Mouse (Mus musculus): ENCODE measurements around the gene Cad. TPM values are rescaled to one million over a fixed set of nuclear protein-coding genes. Genes with fewer than 3 reads are reported as not detected.
"Not testable (repeated sequence)": the region's sequence is repeated elsewhere in the genome, so short reads cannot be mapped to it uniquely, and the experiment has no call there.

Cad gene
- polyA plus RNA-seq (2012; rRNA removed) = 27.6 and 28.6 TPM in 2 replicates

DNA sequence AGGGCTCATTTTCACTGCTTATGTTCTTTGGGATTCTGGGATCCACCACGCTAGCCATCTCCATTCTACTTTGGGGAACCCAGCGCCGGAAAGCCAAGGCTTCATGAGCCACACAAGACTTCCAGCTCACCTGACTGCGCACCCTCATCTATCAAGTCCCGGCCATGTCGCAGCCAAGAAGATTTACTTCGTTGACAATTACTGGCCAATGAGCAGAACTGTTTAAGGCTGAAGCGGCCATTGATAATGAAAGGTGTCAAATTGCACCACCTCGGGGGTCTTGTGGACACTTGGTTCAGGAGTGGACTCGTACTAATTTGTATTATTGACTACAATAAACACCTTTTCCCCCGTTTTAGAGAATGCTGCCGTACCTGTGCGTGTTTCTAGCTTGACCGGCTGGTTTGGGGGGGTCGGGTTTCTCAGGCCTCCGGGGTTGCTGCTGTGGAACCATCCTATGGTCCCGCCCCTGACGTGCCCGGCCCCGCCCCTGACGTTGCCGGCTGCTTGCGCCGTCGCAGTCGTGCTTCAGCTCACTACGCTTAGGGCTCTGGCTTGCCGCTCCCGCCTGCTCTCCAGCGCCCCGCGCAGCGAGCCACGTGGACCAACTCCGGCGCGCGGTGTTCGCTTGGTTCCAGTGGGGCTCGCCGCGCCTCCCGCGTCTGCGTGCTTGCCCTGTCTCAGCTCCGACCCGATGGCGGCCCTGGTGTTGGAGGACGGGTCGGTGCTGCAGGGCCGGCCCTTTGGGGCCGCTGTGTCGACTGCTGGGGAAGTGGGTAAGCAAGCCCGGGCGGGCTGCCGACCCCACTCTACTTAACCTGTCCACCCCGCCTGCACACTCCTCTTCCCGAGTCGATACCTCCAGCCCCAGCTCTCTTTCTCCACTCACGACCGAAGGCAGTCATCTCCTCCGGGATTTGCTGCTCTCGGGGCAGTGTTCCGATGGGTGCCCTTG, at the start of gene Cad:
Cad (plus strand) TSS at position 520 of the 955 bp plus-strand sequence.
- Histone ChIP-seq H3K4me3 (replicated peaks; ENCODE audit: extremely low read depth, low read depth, low read length) (peak within 1 kb of the TSS; percentile 66), H3K4me1 (ENCODE audit: control insufficient read depth, insufficient read depth, low read length) (peaks cover 13% of the 10 kb centered on the region)
- DNase-seq = peak; percentile 94
- TF ChIP-seq CTCF (IDR thresholded peaks at IDR 0.05; ENCODE audit: insufficient read depth, low read length) (no peak), POLR2A (IDR thresholded peaks at IDR 0.05; ENCODE audit: borderline replicate concordance, extremely low read depth, low read depth, low read length) (peak; percentile 34; the same call in 1 of the 2 replicates)
- 2% methylated on average over 64 of the region's 64 CpGs for WGBS

DNA sequence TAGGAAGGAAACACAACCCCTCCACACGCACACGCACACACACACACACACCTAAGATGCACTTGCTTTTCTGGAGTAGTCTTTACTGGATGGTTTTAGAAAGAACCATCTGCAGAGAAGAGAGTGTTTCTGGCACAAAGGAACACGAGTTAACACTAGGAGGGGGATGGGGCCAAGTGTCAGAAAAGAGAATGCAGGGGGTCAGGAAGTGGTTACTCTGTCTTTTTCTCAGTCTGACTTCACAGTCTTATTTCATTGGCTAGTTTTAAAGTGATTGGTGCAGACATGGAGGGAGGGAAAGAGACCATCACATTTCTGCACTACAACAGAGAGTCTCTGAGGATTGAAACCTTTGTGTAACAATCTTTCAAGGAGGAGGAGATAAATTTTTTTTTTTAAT, 41.8 kb upstream of the Cad start:
- no peak for DNase-seq
- TF ChIP-seq POLR2A (IDR thresholded peaks at IDR 0.05; ENCODE audit: borderline replicate concordance, extremely low read depth, low read depth, low read length) = no peak
- no peak for TF ChIP-seq CTCF (IDR thresholded peaks at IDR 0.05; ENCODE audit: insufficient read depth, low read length)
- Histone ChIP-seq H3K4me3 (replicated peaks; ENCODE audit: extremely low read depth, low read depth, low read length) (no peak overlapping the region), H3K4me1 (ENCODE audit: control insufficient read depth, insufficient read depth, low read length) (no peaks in the 10 kb centered on the region)
- 63% methylated on average over 3 of the region's 3 CpGs for WGBS

DNA sequence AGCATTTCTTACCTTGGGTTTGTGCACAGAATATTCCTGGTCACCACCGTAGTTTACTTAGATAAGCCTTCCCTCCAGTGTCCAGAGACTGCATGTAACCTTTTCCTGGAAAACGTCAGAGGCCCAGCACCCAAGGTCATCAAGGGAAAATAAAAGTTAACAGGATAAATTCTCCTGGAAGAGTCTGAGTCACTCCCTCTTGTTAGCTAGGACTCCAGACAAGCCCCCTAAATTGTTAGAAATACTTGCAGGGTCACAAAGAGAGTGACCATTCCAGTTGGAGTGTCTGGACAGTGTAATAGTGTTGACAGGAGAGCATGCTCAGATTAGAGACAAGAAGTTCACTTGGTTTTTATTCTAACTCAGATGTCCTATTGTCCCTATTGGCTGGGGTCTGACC, 38.7 kb upstream of the Cad start:
- DNase-seq = no peak
- H3K4me3 ChIP-seq (replicated peaks; ENCODE audit: extremely low read depth, low read depth, low read length) = no peak overlapping the region
- TF ChIP-seq POLR2A (IDR thresholded peaks at IDR 0.05; ENCODE audit: borderline replicate concordance, extremely low read depth, low read depth, low read length) (no peak), CTCF (IDR thresholded peaks at IDR 0.05; ENCODE audit: insufficient read depth, low read length) (no peak)
- no peaks in the 10 kb centered on the region for H3K4me1 ChIP-seq (ENCODE audit: control insufficient read depth, insufficient read depth, low read length)
- WGBS = 71% methylated on average over 2 of the region's 2 CpGs

DNA sequence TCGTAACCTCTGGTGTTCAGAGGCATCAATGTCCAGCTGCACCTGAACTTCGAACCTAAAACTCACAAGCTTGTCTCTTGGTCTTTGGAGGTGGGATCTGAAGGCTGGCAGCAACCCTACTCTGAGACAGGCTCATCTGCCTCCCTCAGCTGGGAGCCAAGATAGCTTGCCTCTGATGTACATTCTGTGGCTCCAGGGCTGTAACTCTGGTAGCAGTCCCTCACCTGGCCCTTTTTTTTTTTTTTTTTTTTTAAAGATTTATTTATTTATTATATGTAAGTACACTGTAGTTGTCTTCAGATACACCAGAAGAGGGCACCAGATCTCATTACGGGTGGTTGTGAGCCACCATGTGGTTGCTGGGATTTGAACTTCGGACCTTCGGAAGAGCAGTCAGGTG, 32.8 kb upstream of the Cad start:
- H3K4me1 ChIP-seq (ENCODE audit: control insufficient read depth, insufficient read depth, low read length); H3K4me3 ChIP-seq (replicated peaks; ENCODE audit: extremely low read depth, low read depth, low read length); DNase-seq: not testable (repeated sequence)
- WGBS = 86% methylated on average over 4 of the region's 5 CpGs

DNA sequence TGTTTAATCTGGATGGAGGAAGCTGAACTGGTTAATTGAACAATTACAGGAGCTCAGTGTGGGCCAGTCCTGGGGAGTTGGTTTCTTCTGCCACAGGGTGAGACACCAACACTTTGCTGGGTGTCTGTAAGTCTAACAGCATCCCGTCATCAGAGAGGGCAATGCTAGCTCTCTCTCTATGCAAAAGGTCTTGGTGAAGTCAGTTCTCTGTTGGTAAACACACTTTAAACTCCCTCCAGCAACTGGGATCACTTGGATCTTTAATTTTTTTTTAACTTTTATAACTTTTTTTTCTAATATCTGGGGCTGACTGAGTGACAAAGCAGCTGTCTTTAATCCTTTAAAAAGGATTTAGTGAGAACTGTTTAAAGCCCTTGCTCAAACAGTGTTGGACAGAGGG, 31.9 kb upstream of the Cad start:
- WGBS = 45% methylated on average over 1 of the region's 1 CpGs
- TF ChIP-seq CTCF (IDR thresholded peaks at IDR 0.05; ENCODE audit: insufficient read depth, low read length) (no peak), POLR2A (IDR thresholded peaks at IDR 0.05; ENCODE audit: borderline replicate concordance, extremely low read depth, low read depth, low read length) (no peak)
- Histone ChIP-seq H3K4me1 (ENCODE audit: control insufficient read depth, insufficient read depth, low read length) (no peaks in the 10 kb centered on the region), H3K4me3 (replicated peaks; ENCODE audit: extremely low read depth, low read depth, low read length) (no peak overlapping the region)
- DNase-seq = no peak

DNA sequence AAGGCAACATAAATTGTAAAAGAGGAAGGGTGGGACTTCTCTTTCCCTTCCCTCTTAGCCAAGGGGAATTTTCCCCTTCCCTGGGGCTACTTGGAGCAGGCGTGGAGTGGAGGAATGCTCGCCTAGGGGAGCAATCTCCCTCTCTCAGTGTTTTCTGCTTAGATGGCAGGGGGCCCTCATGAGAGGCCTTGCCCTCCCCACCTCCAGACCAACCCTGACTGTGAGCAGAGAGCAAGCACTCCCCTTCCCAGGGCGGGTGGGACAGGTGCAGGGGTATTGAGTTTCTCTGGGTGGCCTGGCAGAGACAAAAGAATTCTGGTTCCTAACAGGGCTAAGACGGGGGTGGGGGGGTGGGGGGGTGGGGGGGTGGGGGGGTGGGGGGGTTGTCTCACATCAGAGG, 31.3 kb upstream of the Cad start:
- no peak overlapping the region for H3K4me3 ChIP-seq (replicated peaks; ENCODE audit: extremely low read depth, low read depth, low read length)
- 23% methylated on average over 4 of the region's 4 CpGs for WGBS
- DNase-seq = no peak
- no peaks in the 10 kb centered on the region for H3K4me1 ChIP-seq (ENCODE audit: control insufficient read depth, insufficient read depth, low read length)
- TF ChIP-seq CTCF (IDR thresholded peaks at IDR 0.05; ENCODE audit: insufficient read depth, low read length) = no peak
- TF ChIP-seq POLR2A (IDR thresholded peaks at IDR 0.05; ENCODE audit: borderline replicate concordance, extremely low read depth, low read depth, low read length) = no peak

DNA sequence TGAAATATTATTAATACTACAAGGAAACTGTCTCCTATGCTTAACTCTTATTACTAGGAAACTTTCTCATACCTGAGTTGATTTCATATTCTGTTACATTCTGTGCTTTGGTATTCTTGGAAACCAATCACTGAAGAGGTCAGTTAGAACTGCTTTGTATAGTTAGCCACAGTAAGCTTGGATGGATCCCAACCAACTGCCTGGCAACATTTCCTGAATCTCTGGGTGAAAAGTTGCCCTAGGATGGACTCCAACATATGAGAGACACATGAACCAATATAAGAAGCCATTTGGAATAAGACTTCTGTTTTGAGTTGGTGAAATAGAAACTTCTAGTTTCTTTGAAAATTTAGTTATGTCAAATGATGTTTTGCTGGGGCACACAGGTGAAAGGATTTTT, 29.9 kb upstream of the Cad start:
- DNase-seq = no peak
- Histone ChIP-seq H3K4me1 (ENCODE audit: control insufficient read depth, insufficient read depth, low read length) (no peaks in the 10 kb centered on the region), H3K4me3 (replicated peaks; ENCODE audit: extremely low read depth, low read depth, low read length) (no peak overlapping the region)
- TF ChIP-seq POLR2A (IDR thresholded peaks at IDR 0.05; ENCODE audit: borderline replicate concordance, extremely low read depth, low read depth, low read length) = no peak
- no peak for TF ChIP-seq CTCF (IDR thresholded peaks at IDR 0.05; ENCODE audit: insufficient read depth, low read length)

DNA sequence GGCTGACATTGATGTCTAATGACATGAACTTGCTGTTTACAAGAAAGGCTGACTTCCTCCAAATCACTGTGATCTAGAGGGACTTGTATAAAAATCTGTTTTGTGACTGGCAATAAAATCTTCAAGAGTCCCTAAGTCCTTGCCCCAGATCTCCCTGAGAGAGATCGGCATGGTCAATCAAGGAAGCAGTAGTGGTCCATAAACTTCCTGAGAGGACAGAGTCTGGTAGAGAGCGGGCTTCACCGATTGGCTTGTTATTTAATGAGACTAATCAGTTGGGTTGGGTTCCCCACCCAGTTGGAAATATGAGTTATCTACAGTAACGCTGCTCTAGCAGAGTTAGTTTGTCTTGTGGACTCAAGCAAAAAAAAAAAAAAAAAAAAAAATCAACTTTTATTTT, 23.7 kb upstream of the Cad start:
- TF ChIP-seq CTCF (IDR thresholded peaks at IDR 0.05; ENCODE audit: insufficient read depth, low read length) (no peak), POLR2A (IDR thresholded peaks at IDR 0.05; ENCODE audit: borderline replicate concordance, extremely low read depth, low read depth, low read length) (no peak)
- DNase-seq = no peak
- 81% methylated on average over 4 of the region's 4 CpGs for WGBS

DNA sequence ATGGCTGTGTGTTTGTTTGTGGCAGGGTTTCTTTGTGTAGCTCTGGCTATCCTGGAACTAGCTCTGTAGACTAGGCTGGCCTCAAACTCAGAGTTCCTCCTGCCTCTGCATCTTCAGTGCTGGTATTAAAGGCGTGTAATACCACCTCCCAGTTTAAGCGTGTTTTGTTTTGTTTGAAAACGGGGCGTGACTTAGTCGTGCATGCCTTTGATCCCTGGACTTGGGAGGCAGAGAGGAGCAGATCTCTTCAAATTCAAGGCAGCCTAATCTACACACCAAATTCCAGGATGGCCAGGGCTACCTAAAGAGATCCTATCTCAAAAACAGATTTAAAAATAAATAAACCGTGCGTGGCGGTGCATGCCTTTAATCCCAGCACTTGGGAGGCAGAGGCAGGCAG, 23.1 kb upstream of the Cad start:
- Histone ChIP-seq H3K4me3 (replicated peaks; ENCODE audit: extremely low read depth, low read depth, low read length) (no peak overlapping the region), H3K4me1 (ENCODE audit: control insufficient read depth, insufficient read depth, low read length) (no peaks in the 10 kb centered on the region)
- whole genome bisulfite sequencing = 80% methylated on average over 8 of the region's 8 CpGs
- TF ChIP-seq POLR2A (IDR thresholded peaks at IDR 0.05; ENCODE audit: borderline replicate concordance, extremely low read depth, low read depth, low read length) (no peak), CTCF (IDR thresholded peaks at IDR 0.05; ENCODE audit: insufficient read depth, low read length) (no peak)
- DNase-seq = no peak

More for the DNA sequence above, 23.7 kb upstream of the Cad start:
- Histone ChIP-seq H3K4me1 (ENCODE audit: control insufficient read depth, insufficient read depth, low read length) (no peaks in the 10 kb centered on the region), H3K4me3 (replicated peaks; ENCODE audit: extremely low read depth, low read depth, low read length) (no peak overlapping the region)

DNA sequence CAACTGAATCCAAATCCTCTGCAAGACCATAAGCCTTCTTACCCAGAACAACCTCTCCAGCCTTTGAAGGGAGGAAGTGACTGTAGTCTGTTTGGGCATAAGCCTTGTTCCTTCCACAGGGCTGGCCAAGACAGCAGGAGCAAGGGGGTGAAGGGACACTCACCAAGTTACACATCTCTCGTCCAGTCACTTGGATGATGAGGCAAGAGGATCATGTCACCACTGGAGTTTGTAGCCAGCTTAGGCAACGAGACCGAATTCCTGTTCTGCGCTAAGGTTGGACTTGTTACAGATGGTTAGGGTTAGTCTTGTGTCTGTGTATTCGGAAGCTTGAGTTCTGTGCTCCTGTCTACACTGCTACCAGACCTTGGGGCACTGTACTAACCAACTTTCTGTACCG, 19.9 kb upstream of the Cad start:
- 85% methylated on average over 6 of the region's 6 CpGs for WGBS
- TF ChIP-seq POLR2A (IDR thresholded peaks at IDR 0.05; ENCODE audit: borderline replicate concordance, extremely low read depth, low read depth, low read length) (no peak), CTCF (IDR thresholded peaks at IDR 0.05; ENCODE audit: insufficient read depth, low read length) (no peak)
- DNase-seq = no peak
- H3K4me1 ChIP-seq (ENCODE audit: control insufficient read depth, insufficient read depth, low read length) = no peaks in the 10 kb centered on the region
- H3K4me3 ChIP-seq (replicated peaks; ENCODE audit: extremely low read depth, low read depth, low read length) = no peak overlapping the region

DNA sequence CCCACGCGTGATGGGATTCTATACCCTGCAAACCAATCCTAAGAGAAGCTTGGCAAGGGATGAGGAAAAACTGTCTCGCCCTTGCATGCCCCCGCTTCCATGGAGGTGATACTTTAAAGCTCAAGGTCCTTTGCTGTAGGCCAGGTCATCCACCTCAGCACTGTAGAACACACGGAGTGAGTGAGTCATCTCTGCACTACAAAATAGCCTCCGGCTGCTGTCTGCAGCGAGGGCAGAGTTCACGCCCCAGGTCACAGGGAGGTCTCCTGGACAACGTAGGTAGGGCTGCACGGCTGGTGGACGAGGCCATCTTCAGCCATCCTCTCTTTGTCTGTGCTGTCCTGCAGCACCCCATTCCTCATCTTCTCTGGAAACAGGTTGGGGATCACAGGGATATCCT, 18.0 kb upstream of the Cad start:
- H3K4me3 ChIP-seq (replicated peaks; ENCODE audit: extremely low read depth, low read depth, low read length); DNase-seq; H3K4me1 ChIP-seq (ENCODE audit: control insufficient read depth, insufficient read depth, low read length): not testable (repeated sequence)
- 94% methylated on average over 11 of the region's 11 CpGs for WGBS

All from lung, adult 2 months (tissue).